Mouse (Mus musculus) hindbrain, embryonic 12.5 days (tissue): ENCODE data around the gene Tenm2. TPM values are rescaled to one million over a fixed set of nuclear protein-coding genes. Genes with fewer than 3 reads are reported as not detected.

ENCODE experiments used
- ATAC-seq: fragments of 200-750 bp; cut with Nextera tagmentation; 2 replicates; pipeline ENCODE4 v1.8.0; 2017; ENCODE audit warnings: moderate TSS enrichment; ENCODE audit not compliant: low FRiP score
- H3K27ac ChIP-seq: fragments of 300-500 bp; sonication (generic); 2 replicates; pipeline ENCODE4 v1.5.1; 2016; ENCODE audit warnings: mild to moderate bottlenecking
- H3K27me3 ChIP-seq: fragments of 300-500 bp; sonication (generic); 2 replicates; pipeline ENCODE4 v1.6.1; 2016; ENCODE audit warnings: mild to moderate bottlenecking
- H3K36me3 ChIP-seq: fragments of 300-500 bp; sonication (generic); 2 replicates; pipeline ENCODE4 v1.6.1; 2016; ENCODE audit warnings: mild to moderate bottlenecking
- H3K4me1 ChIP-seq: fragments of 300-500 bp; sonication (generic); 2 replicates; pipeline ENCODE4 v1.6.1; 2016
- H3K4me2 ChIP-seq: fragments of 300-500 bp; sonication (generic); replicated peaks from 2 replicates; pipeline ENCODE4 v1.6.1; 2016; ENCODE audit warnings: mild to moderate bottlenecking
- H3K4me3 ChIP-seq: fragments of 300-500 bp; sonication (generic); 2 replicates; pipeline ENCODE4 v1.5.1; 2016; ENCODE audit warnings: mild to moderate bottlenecking
- H3K9ac ChIP-seq: fragments of 300-500 bp; sonication (generic); 2 replicates; pipeline ENCODE4 v1.6.1; 2016; ENCODE audit warnings: mild to moderate bottlenecking, moderate library complexity
- H3K9me3 ChIP-seq: fragments of 300-500 bp; sonication (generic); replicated peaks from 2 replicates; pipeline ENCODE4 v1.6.1; 2016; ENCODE audit warnings: mild to moderate bottlenecking
- WGBS: fragments of 180-500 bp; shearing (Covaris S2); methylation state at CpG from one replicate; pipeline ENCODE4 v1.1.7; 2016; 5-methylcytosine and 5-hydroxymethylcytosine counted together
- polyA plus RNA-seq: library from polyadenylated mRNA; unstranded; fragments of >200 nt; fragmentation: Nextera tagmentation; extraction: Ambion mirVana; gene quantifications from 2 replicates; pipeline ENCODE4 v1.2.1, GENCODE M21; 2016

The Tenm2 gene
- polyA plus RNA-seq, 1 experiment from 2014 or later = 16.6 TPM

GRCm38 (mm10) chr11:36604815-36605382 is 630.9 kb downstream of the Tenm2 start:
- Histone ChIP-seq H3K27ac (no peak overlapping the region), H3K27me3 (no peaks in the 10 kb centered on the region), H3K9ac (no peak overlapping the region), H3K4me3 (no peak overlapping the region), H3K36me3 (no peaks in the 10 kb centered on the region), H3K4me2 (no peak overlapping the region), H3K9me3 (no peaks in the 10 kb centered on the region), H3K4me1 (peaks cover 10% of the 10 kb centered on the region)
- 44% methylated on average over 8 of the region's 8 CpGs for WGBS
- no peak for ATAC-seq

GRCm38 (mm10) chr11:36604272-36604671 is 631.5 kb downstream of the Tenm2 start:
- no peak overlapping the region for H3K9ac ChIP-seq
- 26% methylated on average over 3 of the region's 3 CpGs for WGBS
- no peak overlapping the region for H3K27ac ChIP-seq
- H3K27me3 ChIP-seq = no peaks in the 10 kb centered on the region
- H3K9me3 ChIP-seq = no peaks in the 10 kb centered on the region
- H3K4me2 ChIP-seq = no peak overlapping the region
- ATAC-seq = no peak
- peaks cover 10% of the 10 kb centered on the region for H3K4me1 ChIP-seq
- no peaks in the 10 kb centered on the region for H3K36me3 ChIP-seq
- H3K4me3 ChIP-seq = no peak overlapping the region

- no peak overlapping the region for H3K4me3 ChIP-seq
- H3K36me3 ChIP-seq = no peaks in the 10 kb centered on the region
- no peaks in the 10 kb centered on the region for H3K9me3 ChIP-seq
- ATAC-seq = no peak
- peaks cover 5% of the 10 kb centered on the region; the same call in 1 of the 2 replicates for H3K4me1 ChIP-seq
- H3K27me3 ChIP-seq = no peaks in the 10 kb centered on the region
- H3K4me2 ChIP-seq = no peak overlapping the region
- no peak overlapping the region for H3K27ac ChIP-seq
- H3K9ac ChIP-seq = no peak overlapping the region
- WGBS = 62% methylated on average over 1 of the region's 1 CpGs
Observed at GRCm38 (mm10) chr11:36592471-36592870, 643.3 kb downstream of the Tenm2 start.

- Histone ChIP-seq H3K4me2 (no peak overlapping the region), H3K4me1 (no peaks in the 10 kb centered on the region), H3K4me3 (no peak overlapping the region), H3K27ac (no peak overlapping the region), H3K36me3 (no peaks in the 10 kb centered on the region), H3K9me3 (no peaks in the 10 kb centered on the region), H3K27me3 (no peaks in the 10 kb centered on the region), H3K9ac (no peak overlapping the region)
- WGBS = 68% methylated on average over 2 of the region's 2 CpGs
- no peak for ATAC-seq
Observed at GRCm38 (mm10) chr11:36566146-36566545, 669.6 kb downstream of the Tenm2 start.

- H3K4me1 ChIP-seq = no peaks in the 10 kb centered on the region
- no peaks in the 10 kb centered on the region for H3K36me3 ChIP-seq
Observed at GRCm38 (mm10) chr11:36562851-36563250, 672.9 kb downstream of the Tenm2 start.

GRCm38 (mm10) chr11:36560785-36561548 is 674.8 kb downstream of the Tenm2 start:
- no peaks in the 10 kb centered on the region for H3K27me3 ChIP-seq

More at GRCm38 (mm10) chr11:36562851-36563250, 672.9 kb downstream of the Tenm2 start:
- no peak for ATAC-seq
- no peaks in the 10 kb centered on the region for H3K9me3 ChIP-seq
- H3K27me3 ChIP-seq = no peaks in the 10 kb centered on the region
- H3K9ac ChIP-seq = no peak overlapping the region
- no peak overlapping the region for H3K4me2 ChIP-seq
- H3K4me3 ChIP-seq = no peak overlapping the region
- WGBS = 71% methylated on average over 3 of the region's 3 CpGs
- no peak overlapping the region for H3K27ac ChIP-seq

GRCm38 (mm10) chr11:36557316-36557715 is 678.4 kb downstream of the Tenm2 start:
- H3K4me1 ChIP-seq = peaks cover 13% of the 10 kb centered on the region
- H3K27me3 ChIP-seq = no peaks in the 10 kb centered on the region
- ATAC-seq = no peak
- no peaks in the 10 kb centered on the region for H3K36me3 ChIP-seq
- no peak overlapping the region for H3K9ac ChIP-seq
- 82% methylated on average over 6 of the region's 6 CpGs for WGBS
- H3K4me2 ChIP-seq = no peak overlapping the region
- H3K27ac ChIP-seq = no peak overlapping the region
- H3K4me3 ChIP-seq = no peak overlapping the region
- no peaks in the 10 kb centered on the region for H3K9me3 ChIP-seq

More at GRCm38 (mm10) chr11:36560785-36561548, 674.8 kb downstream of the Tenm2 start:
- Histone ChIP-seq H3K4me1 (no peaks in the 10 kb centered on the region), H3K27ac (no peak overlapping the region), H3K4me3 (no peak overlapping the region), H3K36me3 (no peaks in the 10 kb centered on the region), H3K4me2 (no peak overlapping the region), H3K9ac (no peak overlapping the region), H3K9me3 (no peaks in the 10 kb centered on the region)
- 78% methylated on average over 7 of the region's 7 CpGs for WGBS
- ATAC-seq = no peak

- 30% methylated on average over 5 of the region's 5 CpGs for WGBS
- Histone ChIP-seq H3K4me3 (no peak overlapping the region), H3K9me3 (no peaks in the 10 kb centered on the region), H3K9ac (no peak overlapping the region), H3K4me2 (no peak overlapping the region), H3K27me3 (no peaks in the 10 kb centered on the region), H3K36me3 (no peaks in the 10 kb centered on the region), H3K27ac (0 out of 2 replicates have a peak overlapping the region, but pooled peaks have one; percentile 13), H3K4me1 (peaks cover 25% of the 10 kb centered on the region)
- ATAC-seq = 0 out of 2 replicates have a peak, but pooled peaks have one; percentile 23
Observed at GRCm38 (mm10) chr11:36553286-36553685, 682.5 kb downstream of the Tenm2 start.

GRCm38 (mm10) chr11:36550649-36551048 is 685.1 kb downstream of the Tenm2 start:
- no peak overlapping the region for H3K27ac ChIP-seq
- ATAC-seq = no peak
- H3K9me3 ChIP-seq = no peaks in the 10 kb centered on the region
- no peak overlapping the region for H3K9ac ChIP-seq
- H3K36me3 ChIP-seq = no peaks in the 10 kb centered on the region
- no peak overlapping the region for H3K4me2 ChIP-seq
- no peaks in the 10 kb centered on the region for H3K27me3 ChIP-seq
- WGBS = 56% methylated on average over 4 of the region's 4 CpGs
- H3K4me3 ChIP-seq = no peak overlapping the region
- peaks cover 28% of the 10 kb centered on the region for H3K4me1 ChIP-seq

- no peak overlapping the region for H3K4me3 ChIP-seq
- H3K27ac ChIP-seq = no peak overlapping the region
- 59% methylated on average over 11 of the region's 11 CpGs for WGBS
- H3K4me2 ChIP-seq = no peak overlapping the region
- H3K9me3 ChIP-seq = no peaks in the 10 kb centered on the region
- no peaks in the 10 kb centered on the region for H3K27me3 ChIP-seq
- peak; percentile 21; the same call in 1 of the 2 replicates for ATAC-seq
- no peaks in the 10 kb centered on the region for H3K36me3 ChIP-seq
- peaks cover 28% of the 10 kb centered on the region for H3K4me1 ChIP-seq
- no peak overlapping the region for H3K9ac ChIP-seq
Observed at GRCm38 (mm10) chr11:36549398-36550139, 686.2 kb downstream of the Tenm2 start.

GRCm38 (mm10) chr11:36548139-36548538 is 687.6 kb downstream of the Tenm2 start:
- Histone ChIP-seq H3K9ac (no peak overlapping the region), H3K9me3 (no peaks in the 10 kb centered on the region), H3K27me3 (no peaks in the 10 kb centered on the region), H3K4me3 (no peak overlapping the region), H3K4me2 (no peak overlapping the region), H3K36me3 (no peaks in the 10 kb centered on the region), H3K27ac (no peak overlapping the region), H3K4me1 (peaks cover 19% of the 10 kb centered on the region)
- WGBS = 63% methylated on average over 4 of the region's 4 CpGs
- ATAC-seq = peak; percentile 78

- no peak for ATAC-seq
- no peak overlapping the region for H3K4me2 ChIP-seq
- no peak overlapping the region for H3K4me3 ChIP-seq
- no peak overlapping the region for H3K9ac ChIP-seq
- WGBS = 84% methylated on average over 4 of the region's 4 CpGs
- H3K36me3 ChIP-seq = no peaks in the 10 kb centered on the region
- H3K4me1 ChIP-seq = no peaks in the 10 kb centered on the region
- no peaks in the 10 kb centered on the region for H3K9me3 ChIP-seq
- no peaks in the 10 kb centered on the region for H3K27me3 ChIP-seq
- no peak overlapping the region for H3K27ac ChIP-seq
Observed at GRCm38 (mm10) chr11:36538144-36538543, 697.6 kb downstream of the Tenm2 start.
